Mouse (Mus musculus) stomach, embryonic 15.5 days (tissue): ENCODE measurements around the gene Casc3. TPM values are rescaled to one million over a fixed set of nuclear protein-coding genes. Genes with fewer than 3 reads are reported as not detected.

Experiments
- ATAC-seq: fragments of 200-750 bp; cut with Nextera tagmentation; 2 replicates; pipeline ENCODE4 v1.8.0; 2017; ENCODE audit warnings: low read depth, moderate number of reproducible peaks, moderate TSS enrichment; ENCODE audit not compliant: insufficient read depth, low FRiP score
- H3K27ac ChIP-seq: fragments of 300-500 bp; sonication (generic); 2 replicates; pipeline ENCODE4 v1.5.1; 2015; ENCODE audit warnings: mild to moderate bottlenecking, inconsistent platforms
- H3K27me3 ChIP-seq: fragments of 300-500 bp; sonication (generic); replicated peaks from 2 replicates; pipeline ENCODE4 v1.6.1; 2015; ENCODE audit warnings: inconsistent platforms
- H3K36me3 ChIP-seq: fragments of 300-500 bp; sonication (generic); 2 replicates; pipeline ENCODE4 v1.6.1; 2015; ENCODE audit warnings: inconsistent platforms
- H3K4me1 ChIP-seq: fragments of 300-500 bp; sonication (generic); 2 replicates; pipeline ENCODE4 v1.6.1; 2015; ENCODE audit warnings: inconsistent platforms
- H3K4me2 ChIP-seq: fragments of 300-500 bp; sonication (generic); 2 replicates; pipeline ENCODE4 v1.6.1; 2015; ENCODE audit warnings: mild to moderate bottlenecking, inconsistent platforms
- H3K4me3 ChIP-seq: fragments of 300-500 bp; sonication (generic); replicated peaks from 2 replicates; pipeline ENCODE4 v1.5.1; 2015; ENCODE audit warnings: inconsistent platforms
- H3K9ac ChIP-seq: fragments of 300-500 bp; sonication (generic); 2 replicates; pipeline ENCODE4 v1.6.1; 2015; ENCODE audit warnings: inconsistent platforms
- H3K9me3 ChIP-seq: fragments of 300-500 bp; sonication (generic); 2 replicates; pipeline ENCODE4 v1.6.1; 2016; ENCODE audit warnings: inconsistent platforms
- WGBS: fragments of 180-500 bp; shearing (Covaris S2); methylation state at CpG from one replicate; pipeline ENCODE4 v1.1.7; 2015; 5-methylcytosine and 5-hydroxymethylcytosine counted together
- polyA plus RNA-seq: library from polyadenylated mRNA; unstranded; fragments of >200 nt; fragmentation: Nextera tagmentation; extraction: Ambion mirVana; gene quantifications from 2 replicates; pipeline ENCODE4 v1.2.1, GENCODE M21; 2015

Gene Casc3
- polyA plus RNA-seq, 1 experiment from 2014 or later: 31.7 TPM

DNA sequence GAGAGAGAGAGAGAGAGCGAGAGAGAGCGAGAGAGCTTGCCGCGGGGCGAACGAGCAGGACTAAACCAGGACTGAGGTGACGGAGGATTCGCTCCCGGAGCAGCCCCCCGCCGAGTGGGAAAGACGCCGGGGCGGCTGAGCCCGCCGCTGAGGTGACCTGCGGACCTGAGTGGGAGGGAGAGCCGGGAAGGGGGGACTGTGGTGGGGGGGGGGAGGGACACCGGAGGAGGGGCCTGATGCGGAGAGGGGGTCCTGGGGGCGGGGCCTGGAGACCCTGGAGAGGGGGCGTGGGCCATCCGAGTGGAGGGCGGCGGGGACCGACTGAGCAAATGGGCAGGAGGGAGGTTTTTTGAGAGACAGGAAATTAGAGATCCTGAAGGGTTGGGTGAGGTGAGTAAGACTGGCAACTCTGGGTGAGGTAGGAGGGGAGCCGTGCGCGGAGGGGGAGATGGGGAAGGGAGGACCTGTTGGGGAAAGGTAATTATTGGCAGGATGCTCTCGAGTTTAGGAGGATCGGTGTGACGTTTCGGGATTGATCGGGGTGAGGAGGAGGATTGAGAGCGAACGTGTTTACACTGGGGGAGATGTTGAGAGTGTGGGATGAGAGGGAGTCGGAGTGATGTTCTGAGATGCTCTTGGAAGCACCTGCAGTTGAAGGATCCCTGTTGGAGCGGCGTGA is 59.2 kb downstream of the Casc3 start:
- H3K36me3 ChIP-seq: peaks cover 10% of the 10 kb centered on the region
- no peaks in the 10 kb centered on the region for H3K27me3 ChIP-seq
- no peaks in the 10 kb centered on the region for H3K9me3 ChIP-seq
- H3K4me1 ChIP-seq: peaks cover 5% of the 10 kb centered on the region
- peak overlapping the region; percentile 64 for H3K4me3 ChIP-seq
- under 1% methylated on average over 36 of the region's 39 CpGs for WGBS
- ATAC-seq: peak; percentile 68
- peak overlapping the region; percentile 95 for H3K27ac ChIP-seq
- peak overlapping the region; percentile 74 for H3K9ac ChIP-seq
- peak overlapping the region; percentile 74 for H3K4me2 ChIP-seq

DNA sequence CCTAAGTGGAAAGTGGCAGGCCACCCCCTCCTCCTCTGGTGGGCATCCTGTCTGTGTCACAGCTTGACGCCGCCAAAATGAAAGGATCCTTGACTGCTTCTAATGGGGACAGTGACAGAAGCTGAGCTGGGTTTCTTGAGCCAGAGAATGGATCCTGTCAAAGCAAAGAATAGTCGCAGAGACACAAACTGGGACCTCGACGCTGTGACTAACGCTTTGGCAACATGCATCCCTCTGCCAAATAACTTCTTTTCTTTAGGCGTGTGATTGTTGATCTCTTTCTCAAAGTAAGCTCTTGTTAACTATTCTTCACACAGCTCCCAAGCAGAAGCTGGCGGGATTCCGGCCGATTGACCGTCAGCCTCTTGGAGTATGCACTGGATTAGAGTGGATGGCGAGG is 62.6 kb downstream of the Casc3 start:
- no peak overlapping the region for H3K27ac ChIP-seq
- 89% methylated on average over 12 of the region's 12 CpGs for WGBS
- no peak overlapping the region for H3K4me2 ChIP-seq
- peaks cover 5% of the 10 kb centered on the region for H3K4me1 ChIP-seq
- no peak overlapping the region for H3K9ac ChIP-seq
- H3K27me3 ChIP-seq: no peaks in the 10 kb centered on the region
- no peak for ATAC-seq
- peaks cover 10% of the 10 kb centered on the region for H3K36me3 ChIP-seq
- no peaks in the 10 kb centered on the region for H3K9me3 ChIP-seq
- no peak overlapping the region for H3K4me3 ChIP-seq

DNA sequence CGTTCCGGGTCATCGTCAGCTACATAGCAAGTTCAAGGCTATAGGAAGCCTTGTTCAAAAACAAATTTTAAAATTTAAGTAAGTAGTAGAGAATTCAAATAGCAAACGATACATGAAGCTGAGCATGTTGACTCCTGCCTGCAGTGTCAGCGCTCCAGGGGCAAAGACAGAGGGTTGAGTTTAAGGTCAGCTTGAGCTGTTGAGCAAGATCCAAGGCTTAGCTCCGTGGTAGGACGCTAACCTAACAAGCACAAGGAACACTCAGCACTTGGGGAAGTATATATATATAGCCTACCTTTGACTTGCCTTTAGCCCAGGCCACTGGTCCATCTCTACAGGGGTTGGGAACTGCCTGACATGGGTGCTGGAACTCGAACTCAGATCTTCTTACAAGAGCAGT is 65.2 kb downstream of the Casc3 start:
- no peak overlapping the region for H3K27ac ChIP-seq

DNA sequence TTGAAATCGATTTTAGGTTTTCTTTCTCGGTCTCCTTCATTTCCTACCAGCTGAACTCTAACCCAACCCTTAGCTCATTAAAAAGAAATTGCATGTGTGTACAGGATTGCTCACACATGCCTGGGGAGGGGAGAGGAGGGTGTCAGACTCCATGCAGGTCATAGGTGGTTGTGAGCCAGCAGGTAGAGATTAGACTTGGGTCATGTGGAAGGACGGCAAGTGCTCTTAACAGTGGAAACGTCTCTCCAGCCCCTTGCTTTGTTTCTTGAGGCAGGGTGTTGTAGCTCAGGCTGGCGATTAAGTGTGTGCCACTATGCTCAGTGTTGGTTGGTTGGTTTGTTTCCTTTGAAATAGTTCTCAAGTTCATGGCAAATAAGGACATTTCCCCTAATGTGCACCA is 66.1 kb downstream of the Casc3 start:
- H3K27ac ChIP-seq: no peak overlapping the region
- H3K36me3 ChIP-seq: peaks cover 14% of the 10 kb centered on the region

More for the DNA sequence above, 65.2 kb downstream of the Casc3 start:
- no peak overlapping the region for H3K4me3 ChIP-seq
- no peaks in the 10 kb centered on the region for H3K27me3 ChIP-seq
- H3K4me1 ChIP-seq: 0 out of 2 replicates have a peak, but pooled peaks cover 4% of the 10 kb centered on the region
- no peak for ATAC-seq
- H3K9ac ChIP-seq: no peak overlapping the region
- no peak overlapping the region for H3K4me2 ChIP-seq
- H3K36me3 ChIP-seq: peaks cover 14% of the 10 kb centered on the region
- H3K9me3 ChIP-seq: no peaks in the 10 kb centered on the region
- WGBS: 88% methylated on average over 8 of the region's 8 CpGs

DNA sequence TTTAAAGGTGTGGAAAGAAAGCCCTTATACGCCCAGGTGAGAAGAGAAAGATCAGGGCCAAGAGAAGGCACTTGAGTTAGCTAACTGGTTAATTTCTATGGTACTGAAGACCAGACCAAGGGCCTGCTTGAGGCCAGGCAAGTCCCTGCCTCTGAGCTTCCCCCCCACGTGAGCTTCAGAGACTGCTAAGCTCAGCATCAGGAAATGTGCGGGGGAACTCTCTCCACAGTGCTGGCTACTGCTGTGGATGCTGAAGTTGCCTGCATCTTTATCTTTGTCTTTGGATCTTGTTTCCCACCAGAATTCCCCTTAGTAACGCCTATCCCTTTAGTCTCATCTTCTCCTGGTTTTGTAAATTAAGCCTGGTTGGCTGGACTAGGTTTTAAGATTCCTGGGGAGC is 66.7 kb downstream of the Casc3 start:
- Histone ChIP-seq H3K27me3 (no peaks in the 10 kb centered on the region), H3K9me3 (no peaks in the 10 kb centered on the region), H3K4me2 (no peak overlapping the region), H3K36me3 (peaks cover 14% of the 10 kb centered on the region), H3K4me1 (0 out of 2 replicates have a peak, but pooled peaks cover 4% of the 10 kb centered on the region), H3K4me3 (no peak overlapping the region), H3K9ac (no peak overlapping the region), H3K27ac (no peak overlapping the region)
- ATAC-seq: no peak
- 74% methylated on average over 4 of the region's 4 CpGs for WGBS

More for the DNA sequence above, 66.1 kb downstream of the Casc3 start:
- WGBS: 76% methylated on average over 5 of the region's 5 CpGs
- no peak overlapping the region for H3K4me3 ChIP-seq
- no peak overlapping the region for H3K4me2 ChIP-seq
- no peaks in the 10 kb centered on the region for H3K9me3 ChIP-seq
- no peak for ATAC-seq
- no peaks in the 10 kb centered on the region for H3K27me3 ChIP-seq
- no peak overlapping the region for H3K9ac ChIP-seq
- 0 out of 2 replicates have a peak, but pooled peaks cover 4% of the 10 kb centered on the region for H3K4me1 ChIP-seq

DNA sequence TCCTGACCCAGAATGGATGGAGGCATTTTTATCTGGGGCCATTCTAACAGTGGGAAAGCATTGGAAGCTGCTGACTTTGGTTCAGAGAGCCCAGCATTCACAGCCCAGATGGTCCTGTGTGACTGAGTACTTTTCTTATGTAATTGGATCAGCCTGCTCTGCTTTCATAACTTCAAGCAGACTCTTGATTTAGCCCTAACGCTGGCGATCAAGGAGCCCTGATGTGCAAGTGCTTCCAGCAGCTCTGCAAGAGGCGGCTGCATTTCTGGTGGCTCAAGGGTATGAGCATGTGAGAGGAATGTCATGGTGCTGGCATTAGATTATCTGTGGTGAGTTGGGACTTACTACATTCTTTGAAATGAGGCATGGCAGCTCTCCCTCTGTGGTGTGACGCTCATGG is 67.3 kb downstream of the Casc3 start:
- 78% methylated on average over 4 of the region's 4 CpGs for WGBS
- Histone ChIP-seq H3K36me3 (peaks cover 13% of the 10 kb centered on the region), H3K4me2 (no peak overlapping the region)

DNA sequence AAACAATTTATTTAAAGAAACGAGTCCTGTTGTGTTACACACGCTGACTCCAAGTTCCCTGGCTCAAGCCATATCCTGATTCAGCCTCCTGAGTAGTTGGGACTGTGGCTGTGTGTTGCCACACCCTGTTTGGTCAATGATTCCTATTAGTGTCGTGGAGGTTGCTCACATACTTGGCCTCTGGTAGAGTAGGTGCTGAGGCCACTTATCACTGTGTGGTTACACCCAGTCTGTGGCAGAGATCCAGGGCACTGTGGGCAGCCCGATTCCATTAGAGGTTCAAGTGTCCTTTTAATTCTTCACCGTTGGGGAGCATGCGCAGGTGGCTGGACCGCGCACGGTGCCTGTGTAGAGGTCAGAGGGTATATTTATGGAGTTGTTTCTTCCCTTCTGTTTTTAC is 69.2 kb downstream of the Casc3 start:
- Histone ChIP-seq H3K4me1 (0 out of 2 replicates have a peak, but pooled peaks cover 4% of the 10 kb centered on the region), H3K27ac (0 out of 2 replicates have a peak overlapping the region, but pooled peaks have one; percentile 16), H3K36me3 (0 out of 2 replicates have a peak, but pooled peaks cover 4% of the 10 kb centered on the region), H3K4me2 (no peak overlapping the region), H3K4me3 (no peak overlapping the region), H3K9me3 (no peaks in the 10 kb centered on the region), H3K27me3 (no peaks in the 10 kb centered on the region), H3K9ac (no peak overlapping the region)
- WGBS: 81% methylated on average over 9 of the region's 9 CpGs
- peak; percentile 35; the same call in 1 of the 2 replicates for ATAC-seq

More for the DNA sequence above, 67.3 kb downstream of the Casc3 start:
- H3K9ac ChIP-seq: no peak overlapping the region
- H3K4me3 ChIP-seq: no peak overlapping the region
- no peak for ATAC-seq
- no peak overlapping the region for H3K27ac ChIP-seq
- no peaks in the 10 kb centered on the region for H3K27me3 ChIP-seq
- 0 out of 2 replicates have a peak, but pooled peaks cover 4% of the 10 kb centered on the region for H3K4me1 ChIP-seq
- no peaks in the 10 kb centered on the region for H3K9me3 ChIP-seq

DNA sequence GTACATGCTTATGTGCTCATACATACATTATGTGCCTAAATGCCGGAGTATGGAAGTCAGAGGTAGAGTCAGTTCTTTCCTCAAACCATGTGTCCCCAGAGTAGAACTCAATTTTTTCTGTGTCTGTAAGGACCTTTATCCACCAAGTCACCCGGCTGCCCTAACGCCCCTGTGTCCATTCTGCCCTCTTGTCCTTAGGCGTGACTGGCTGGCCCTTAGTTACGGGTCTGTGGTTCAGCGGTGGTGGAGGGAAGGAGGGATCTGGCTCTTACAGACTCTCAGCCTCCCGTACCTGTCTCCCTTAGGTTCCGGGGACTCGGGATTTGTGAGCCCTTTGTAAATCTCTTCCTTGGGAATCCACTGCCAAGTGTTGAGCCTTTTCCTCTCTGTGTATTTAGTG is 72.3 kb downstream of the Casc3 start:
- no peaks in the 10 kb centered on the region for H3K27me3 ChIP-seq

More for the DNA sequence above, 72.3 kb downstream of the Casc3 start:
- no peak overlapping the region for H3K9ac ChIP-seq
- H3K4me1 ChIP-seq: 0 out of 2 replicates have a peak, but pooled peaks cover 4% of the 10 kb centered on the region
- H3K4me3 ChIP-seq: no peak overlapping the region
- no peak for ATAC-seq
- 0 out of 2 replicates have a peak, but pooled peaks cover 4% of the 10 kb centered on the region for H3K36me3 ChIP-seq
- H3K4me2 ChIP-seq: no peak overlapping the region
- H3K9me3 ChIP-seq: no peaks in the 10 kb centered on the region
- no peak overlapping the region for H3K27ac ChIP-seq
- WGBS: 84% methylated on average over 9 of the region's 9 CpGs

Other genes starting within 250 kb of the Casc3 start
- 55.6 and 61.8 TPM in 2 replicates for gene Ormdl3, start 217.5 kb upstream of the Casc3 start, polyA plus RNA-seq
- gene Lrrc3c, start 206.6 kb upstream of the Casc3 start, polyA plus RNA-seq: not detected in 2 replicates
- gene Gm12355, start 179.2 kb upstream of the Casc3 start, polyA plus RNA-seq: 1.1 and 5.0 TPM in 2 replicates
- gene Gsdma3, start 178.5 kb upstream of the Casc3 start, polyA plus RNA-seq: not detected in 2 replicates
- 0.21 TPM in 1 of 2 replicates, not detected in the other for gene Gsdma2, start 158.1 kb upstream of the Casc3 start, polyA plus RNA-seq
- gene Gsdma, start 140.6 kb upstream of the Casc3 start, polyA plus RNA-seq: 0.18 and 0.80 TPM in 2 replicates
- gene Psmd3, start 122.4 kb upstream of the Casc3 start, polyA plus RNA-seq: 180 and 190 TPM in 2 replicates
- gene Csf3, start 103.6 kb upstream of the Casc3 start, polyA plus RNA-seq: not detected in 2 replicates
- gene Med24, start 75.5 kb upstream of the Casc3 start, polyA plus RNA-seq: 36.4 and 39.7 TPM in 2 replicates
- 42.7 and 44.7 TPM in 2 replicates for gene Thra, start 64.3 kb upstream of the Casc3 start, polyA plus RNA-seq
- gene Nr1d1, start 29.6 kb upstream of the Casc3 start, polyA plus RNA-seq: 2.4 and 2.5 TPM in 2 replicates
- 23.0 and 23.6 TPM in 2 replicates for gene Msl1, start 9.4 kb upstream of the Casc3 start, polyA plus RNA-seq
- gene Rapgefl1, start 31.9 kb downstream of the Casc3 start, polyA plus RNA-seq: 3.8 and 4.1 TPM in 2 replicates
- gene Wipf2, start 58.7 kb downstream of the Casc3 start, polyA plus RNA-seq: 4.5 and 5.0 TPM in 2 replicates
- 28.8 and 30.3 TPM in 2 replicates for gene Cdc6, start 102.9 kb downstream of the Casc3 start, polyA plus RNA-seq
- 34.0 and 41.0 TPM in 2 replicates for gene Rara, start 122.9 kb downstream of the Casc3 start, polyA plus RNA-seq
- gene Gjd3, start 178.1 kb downstream of the Casc3 start, polyA plus RNA-seq: 0.42 and 0.43 TPM in 2 replicates
- 211 and 217 TPM in 2 replicates for gene Top2a, start 219.3 kb downstream of the Casc3 start, polyA plus RNA-seq
- 513 and 558 TPM in 2 replicates for gene Igfbp4, start 236.3 kb downstream of the Casc3 start, polyA plus RNA-seq